Mouse (Mus musculus): ENCODE measurements at regions not wholly inside any gene's neighbourhood (a gene's known extent, or its start where the extent isn't known, plus 50 kb on each side); places are given as distances from the start of the nearest gene placed in this dataset.
"Not testable (repeated sequence)": the region's sequence is repeated elsewhere in the genome, so short reads cannot be mapped to it uniquely, and the experiment has no call there.

GRCm38 (mm10) chr8:35162166-35162565 is 603.4 kb upstream of the Gm19410 start:
- not testable (repeated sequence) for H3K4me2 ChIP-seq (replicated peaks); DNase-seq (ENCODE audit: low spot score); H3K9ac ChIP-seq; H3K9me3 ChIP-seq (ENCODE audit: control insufficient read depth, low read length); H3K4me1 ChIP-seq (replicated peaks; ENCODE audit: control insufficient read depth, insufficient read depth, low read length); ATAC-seq (ENCODE audit: low FRiP score); H3K27me3 ChIP-seq (ENCODE audit: control insufficient read depth, insufficient read depth, low read length); H3K4me3 ChIP-seq (replicated peaks; ENCODE audit: low read length); H3K36me3 ChIP-seq (replicated peaks; ENCODE audit: control insufficient read depth, insufficient read depth); H3K27ac ChIP-seq
- 92% methylated on average over 4 of the region's 4 CpGs for WGBS

DNA sequence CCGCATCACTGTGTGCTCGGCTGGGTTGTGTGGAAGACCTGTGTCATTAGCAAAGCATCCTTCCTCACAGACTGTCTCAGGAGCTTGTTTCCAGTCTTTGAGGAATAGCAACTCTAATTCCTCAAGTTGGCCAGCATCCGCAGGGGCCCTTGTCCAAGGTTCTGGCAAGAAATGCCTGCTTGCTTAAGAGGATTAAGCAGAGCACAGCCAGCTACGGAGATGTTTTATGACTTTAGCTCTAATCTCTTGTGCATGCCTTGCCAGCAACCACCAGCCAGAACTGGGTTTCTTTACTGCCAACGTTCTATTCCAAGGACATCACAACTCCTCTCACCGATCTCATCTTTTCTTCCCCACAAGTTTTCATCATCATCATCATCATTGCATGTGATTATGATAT is 599.0 kb upstream of the Gm19410 start:
- DNase-seq (ENCODE audit: low spot score) (no peak), ATAC-seq (ENCODE audit: low FRiP score) (no peak)
- Histone ChIP-seq H3K4me3 (replicated peaks; ENCODE audit: low read length) (no peak overlapping the region), H3K9me3 (ENCODE audit: control insufficient read depth, low read length) (no peaks in the 10 kb centered on the region), H3K4me2 (replicated peaks) (no peak overlapping the region), H3K27ac (no peak overlapping the region), H3K9ac (no peak overlapping the region), H3K27me3 (ENCODE audit: control insufficient read depth, insufficient read depth, low read length) (no peaks in the 10 kb centered on the region), H3K36me3 (replicated peaks; ENCODE audit: control insufficient read depth, insufficient read depth) (no peaks in the 10 kb centered on the region), H3K4me1 (replicated peaks; ENCODE audit: control insufficient read depth, insufficient read depth, low read length) (no peaks in the 10 kb centered on the region)
- 89% methylated on average over 6 of the region's 6 CpGs for WGBS

DNA sequence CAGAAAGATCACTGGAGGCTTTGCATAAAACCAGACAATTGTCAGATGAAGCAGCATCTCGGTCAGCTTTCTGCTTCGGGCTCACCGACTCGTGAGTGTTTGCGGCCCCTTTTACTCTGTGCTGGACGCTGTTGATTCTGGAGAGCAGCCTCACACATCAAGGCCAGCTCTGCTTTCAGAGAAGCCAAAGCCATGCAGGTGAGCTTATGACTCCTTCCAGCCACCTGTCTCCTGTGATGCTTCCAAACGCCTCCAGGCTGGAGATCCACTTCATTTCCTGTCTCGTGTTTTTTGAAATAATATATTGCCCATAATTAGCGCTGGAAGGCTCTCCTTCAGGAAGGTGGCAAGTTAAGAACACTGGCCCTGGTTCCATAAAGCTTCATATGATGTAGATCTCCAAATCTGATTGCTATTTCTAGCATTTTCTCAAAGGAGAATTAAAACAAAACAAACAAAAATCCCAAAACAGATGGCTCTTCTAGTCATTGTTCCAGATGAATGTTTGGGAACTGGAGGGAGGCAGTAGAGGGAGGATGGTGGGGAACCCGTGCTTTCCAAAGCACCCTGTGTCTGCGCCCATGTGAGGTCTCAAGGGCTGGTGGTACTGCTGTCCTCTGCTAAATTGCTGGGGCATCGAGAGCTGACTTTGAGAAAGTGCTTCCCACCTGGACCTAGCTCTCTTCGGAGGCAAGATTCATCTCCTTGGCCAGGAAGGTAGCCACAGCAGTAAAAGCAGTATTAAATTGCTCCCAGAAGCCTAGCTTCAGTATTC is 593.9 kb upstream of the Gm19410 start:
- WGBS = 88% methylated on average over 13 of the region's 13 CpGs

GRCm38 (mm10) chr8:35177314-35177713 is 588.3 kb upstream of the Gm19410 start:
- DNase-seq (ENCODE audit: low spot score) = no peak
- Histone ChIP-seq H3K9ac (no peak overlapping the region), H3K27ac (no peak overlapping the region), H3K4me2 (replicated peaks) (no peak overlapping the region), H3K9me3 (ENCODE audit: control insufficient read depth, low read length) (no peaks in the 10 kb centered on the region), H3K4me3 (replicated peaks; ENCODE audit: low read length) (no peak overlapping the region), H3K27me3 (ENCODE audit: control insufficient read depth, insufficient read depth, low read length) (no peaks in the 10 kb centered on the region), H3K36me3 (replicated peaks; ENCODE audit: control insufficient read depth, insufficient read depth) (no peaks in the 10 kb centered on the region), H3K4me1 (replicated peaks; ENCODE audit: control insufficient read depth, insufficient read depth, low read length) (no peaks in the 10 kb centered on the region)
- 83% methylated on average over 5 of the region's 5 CpGs for WGBS
- no peak for ATAC-seq (ENCODE audit: low FRiP score)

More for the DNA sequence above, 593.9 kb upstream of the Gm19410 start:
- H3K36me3 ChIP-seq (replicated peaks; ENCODE audit: control insufficient read depth, insufficient read depth) = no peaks in the 10 kb centered on the region
- no peaks in the 10 kb centered on the region for H3K27me3 ChIP-seq (ENCODE audit: control insufficient read depth, insufficient read depth, low read length)
- H3K9me3 ChIP-seq (ENCODE audit: control insufficient read depth, low read length) = no peaks in the 10 kb centered on the region
- no peak overlapping the region for H3K27ac ChIP-seq
- ATAC-seq (ENCODE audit: low FRiP score) = no peak
- no peak overlapping the region for H3K4me3 ChIP-seq (replicated peaks; ENCODE audit: low read length)
- H3K9ac ChIP-seq = no peak overlapping the region
- no peak for DNase-seq (ENCODE audit: low spot score)
- H3K4me2 ChIP-seq (replicated peaks) = no peak overlapping the region
- no peaks in the 10 kb centered on the region for H3K4me1 ChIP-seq (replicated peaks; ENCODE audit: control insufficient read depth, insufficient read depth, low read length)

DNA sequence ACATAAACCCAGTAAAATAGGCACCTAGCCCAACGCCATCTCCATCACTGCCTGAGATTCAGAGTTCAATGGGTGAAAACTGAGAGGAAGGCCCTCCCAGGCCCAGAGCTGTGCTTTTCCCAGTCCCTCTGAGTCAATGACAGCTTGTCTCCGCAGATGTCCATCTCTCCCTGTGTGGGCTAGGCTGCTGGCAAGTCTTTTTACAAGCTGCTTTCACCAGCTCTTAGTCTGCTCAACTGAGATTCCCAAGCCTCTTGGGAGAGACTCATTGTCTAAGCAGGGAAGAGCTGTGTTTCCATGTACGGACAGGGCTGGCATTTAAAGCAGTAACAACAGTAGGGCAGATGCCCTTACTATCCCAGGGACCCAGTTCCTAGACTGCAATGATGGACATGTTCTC is 585.5 kb upstream of the Gm19410 start:
- Histone ChIP-seq H3K9ac (no peak overlapping the region), H3K4me3 (replicated peaks; ENCODE audit: low read length) (no peak overlapping the region), H3K4me1 (replicated peaks; ENCODE audit: control insufficient read depth, insufficient read depth, low read length) (no peaks in the 10 kb centered on the region), H3K27ac (no peak overlapping the region), H3K9me3 (ENCODE audit: control insufficient read depth, low read length) (no peaks in the 10 kb centered on the region), H3K27me3 (ENCODE audit: control insufficient read depth, insufficient read depth, low read length) (no peaks in the 10 kb centered on the region), H3K4me2 (replicated peaks) (no peak overlapping the region), H3K36me3 (replicated peaks; ENCODE audit: control insufficient read depth, insufficient read depth) (no peaks in the 10 kb centered on the region)
- ATAC-seq (ENCODE audit: low FRiP score) = no peak
- WGBS = 67% methylated on average over 3 of the region's 3 CpGs
- DNase-seq (ENCODE audit: low spot score) = no peak

DNA sequence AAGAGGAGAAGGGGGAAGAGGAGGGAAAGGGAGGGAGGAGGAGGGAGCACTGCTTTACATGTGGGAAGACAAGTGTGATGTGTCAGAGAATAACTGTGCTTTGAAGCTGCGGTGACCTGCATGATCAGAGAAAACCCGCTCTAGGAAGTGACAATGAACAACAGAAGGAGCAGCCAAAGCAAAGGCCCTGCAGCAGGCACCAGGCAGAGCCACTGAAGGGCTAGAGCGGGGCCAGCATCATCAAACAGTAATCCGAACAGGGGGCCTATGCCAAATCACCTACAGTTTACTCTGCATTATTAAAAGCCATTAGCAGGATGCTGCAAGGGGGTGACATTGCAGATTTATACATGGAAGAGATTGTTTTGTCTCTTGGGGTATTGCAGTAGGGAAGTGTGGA is 583.4 kb upstream of the Gm19410 start:
- DNase-seq (ENCODE audit: low spot score) (no peak), ATAC-seq (ENCODE audit: low FRiP score) (no peak)
- Histone ChIP-seq H3K4me2 (replicated peaks) (no peak overlapping the region), H3K4me1 (replicated peaks; ENCODE audit: control insufficient read depth, insufficient read depth, low read length) (no peaks in the 10 kb centered on the region), H3K9me3 (ENCODE audit: control insufficient read depth, low read length) (no peaks in the 10 kb centered on the region), H3K27me3 (ENCODE audit: control insufficient read depth, insufficient read depth, low read length) (no peaks in the 10 kb centered on the region), H3K36me3 (replicated peaks; ENCODE audit: control insufficient read depth, insufficient read depth) (no peaks in the 10 kb centered on the region), H3K4me3 (replicated peaks; ENCODE audit: low read length) (no peak overlapping the region), H3K9ac (no peak overlapping the region), H3K27ac (no peak overlapping the region)
- 87% methylated on average over 4 of the region's 4 CpGs for WGBS

DNA sequence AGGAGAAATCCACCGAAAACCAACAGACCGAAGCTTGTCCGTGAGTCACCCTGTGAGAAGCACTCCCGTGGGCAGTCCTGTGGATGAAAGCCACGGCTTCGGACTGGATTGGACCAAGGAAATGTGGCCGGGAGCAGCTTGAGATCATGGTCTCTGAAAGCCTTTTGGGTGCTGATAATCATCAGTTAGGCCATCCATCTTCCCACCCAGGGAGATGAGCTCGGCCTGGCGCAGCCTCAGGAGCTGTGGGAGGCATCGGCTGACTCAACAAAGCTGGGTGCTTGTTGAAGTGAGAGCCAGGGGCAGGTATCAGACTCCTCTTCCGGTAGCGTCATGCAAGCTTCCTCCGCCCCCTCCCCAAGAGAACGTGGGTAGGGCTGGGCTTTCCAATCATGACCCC is 582.2 kb upstream of the Gm19410 start:
- no peaks in the 10 kb centered on the region for H3K4me1 ChIP-seq (replicated peaks; ENCODE audit: control insufficient read depth, insufficient read depth, low read length)
- H3K27me3 ChIP-seq (ENCODE audit: control insufficient read depth, insufficient read depth, low read length) = no peaks in the 10 kb centered on the region
- DNase-seq (ENCODE audit: low spot score) (no peak), ATAC-seq (ENCODE audit: low FRiP score) (no peak)
- H3K4me3 ChIP-seq (replicated peaks; ENCODE audit: low read length) = no peak overlapping the region
- H3K36me3 ChIP-seq (replicated peaks; ENCODE audit: control insufficient read depth, insufficient read depth) = no peaks in the 10 kb centered on the region
- WGBS = 90% methylated on average over 14 of the region's 14 CpGs
- no peaks in the 10 kb centered on the region for H3K9me3 ChIP-seq (ENCODE audit: control insufficient read depth, low read length)
- H3K4me2 ChIP-seq (replicated peaks) = no peak overlapping the region
- no peak overlapping the region for H3K27ac ChIP-seq
- no peak overlapping the region for H3K9ac ChIP-seq

DNA sequence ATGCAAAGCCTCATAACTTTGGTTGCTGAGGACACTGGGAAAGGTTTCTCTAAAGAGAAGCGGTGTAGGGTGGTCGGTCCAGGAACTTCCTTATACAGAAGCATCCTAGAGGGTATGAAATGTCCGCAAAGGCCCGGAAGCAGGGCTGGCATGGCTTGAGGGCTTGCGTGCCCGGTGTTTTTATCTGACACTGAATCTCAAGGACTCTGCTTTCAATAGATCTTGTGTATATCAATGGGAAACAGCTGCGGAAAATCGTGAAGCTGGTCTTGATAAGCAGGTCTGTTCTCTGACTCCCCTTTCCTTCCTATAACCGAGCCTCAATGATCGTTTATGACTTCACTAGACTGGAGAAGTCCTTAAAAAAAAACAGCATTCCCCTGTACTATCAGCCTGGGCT is 580.4 kb upstream of the Gm19410 start:
- H3K36me3 ChIP-seq (replicated peaks; ENCODE audit: control insufficient read depth, insufficient read depth) = no peaks in the 10 kb centered on the region
- no peaks in the 10 kb centered on the region for H3K4me1 ChIP-seq (replicated peaks; ENCODE audit: control insufficient read depth, insufficient read depth, low read length)
- H3K27me3 ChIP-seq (ENCODE audit: control insufficient read depth, insufficient read depth, low read length) = no peaks in the 10 kb centered on the region
- DNase-seq (ENCODE audit: low spot score) (no peak), ATAC-seq (ENCODE audit: low FRiP score) (no peak)
- no peak overlapping the region for H3K4me3 ChIP-seq (replicated peaks; ENCODE audit: low read length)
- 89% methylated on average over 10 of the region's 10 CpGs for WGBS
- H3K9ac ChIP-seq = no peak overlapping the region
- no peak overlapping the region for H3K27ac ChIP-seq
- H3K9me3 ChIP-seq (ENCODE audit: control insufficient read depth, low read length) = no peaks in the 10 kb centered on the region
- no peak overlapping the region for H3K4me2 ChIP-seq (replicated peaks)

DNA sequence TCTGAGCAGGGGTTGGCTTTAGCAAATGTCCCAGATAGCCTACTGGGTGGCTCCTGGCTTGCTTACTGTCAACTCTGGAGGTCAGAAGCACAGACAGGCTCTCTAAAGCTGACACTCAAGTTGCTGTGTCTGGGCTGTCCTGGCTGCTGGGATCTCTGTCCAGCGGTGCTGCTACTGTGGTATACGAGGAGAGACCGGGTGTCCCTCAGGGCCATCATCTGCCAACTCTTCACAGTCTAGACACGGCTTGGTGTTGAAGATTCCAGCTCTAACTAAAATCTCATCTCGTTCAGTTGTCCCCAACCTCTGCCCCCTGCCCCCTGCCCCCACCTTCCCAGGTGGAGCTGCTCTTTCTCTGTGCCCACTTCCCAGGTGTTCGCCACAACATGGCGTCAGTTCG is 577.1 kb upstream of the Gm19410 start:
- no peak overlapping the region for H3K9ac ChIP-seq
- 92% methylated on average over 8 of the region's 8 CpGs for WGBS

GRCm38 (mm10) chr8:35189695-35190094 is 575.9 kb upstream of the Gm19410 start:
- ATAC-seq (ENCODE audit: low FRiP score) (no peak), DNase-seq (ENCODE audit: low spot score) (no peak)
- Histone ChIP-seq H3K4me1 (replicated peaks; ENCODE audit: control insufficient read depth, insufficient read depth, low read length) (no peaks in the 10 kb centered on the region), H3K4me2 (replicated peaks) (no peak overlapping the region), H3K36me3 (replicated peaks; ENCODE audit: control insufficient read depth, insufficient read depth) (no peaks in the 10 kb centered on the region), H3K27ac (no peak overlapping the region), H3K9me3 (ENCODE audit: control insufficient read depth, low read length) (no peaks in the 10 kb centered on the region), H3K27me3 (ENCODE audit: control insufficient read depth, insufficient read depth, low read length) (no peaks in the 10 kb centered on the region), H3K4me3 (replicated peaks; ENCODE audit: low read length) (no peak overlapping the region), H3K9ac (no peak overlapping the region)
- 68% methylated on average over 16 of the region's 16 CpGs for WGBS

More for the DNA sequence above, 577.1 kb upstream of the Gm19410 start:
- no peaks in the 10 kb centered on the region for H3K27me3 ChIP-seq (ENCODE audit: control insufficient read depth, insufficient read depth, low read length)
- no peak overlapping the region for H3K27ac ChIP-seq
- H3K4me1 ChIP-seq (replicated peaks; ENCODE audit: control insufficient read depth, insufficient read depth, low read length) = no peaks in the 10 kb centered on the region
- H3K4me3 ChIP-seq (replicated peaks; ENCODE audit: low read length) = no peak overlapping the region
- ATAC-seq (ENCODE audit: low FRiP score) = no peak
- no peaks in the 10 kb centered on the region for H3K36me3 ChIP-seq (replicated peaks; ENCODE audit: control insufficient read depth, insufficient read depth)
- H3K9me3 ChIP-seq (ENCODE audit: control insufficient read depth, low read length) = no peaks in the 10 kb centered on the region
- no peak overlapping the region for H3K4me2 ChIP-seq (replicated peaks)
- DNase-seq (ENCODE audit: low spot score) = no peak
